Mouse (Mus musculus): ENCODE data around the gene Zbtb16. TPM values are rescaled to one million over a fixed set of nuclear protein-coding genes. Genes with fewer than 3 reads are reported as not detected.

The Zbtb16 gene
- total and polyA plus RNA-seq, 3 experiments, result 0.34 to 3.0 (median 0.90) TPM

- H3K4me2 ChIP-seq (ENCODE audit: insufficient read depth, low read depth, poor library complexity, severe bottlenecking), result no peak overlapping the region
- H3K36me3 ChIP-seq (replicated peaks in 1 of 2; ENCODE audit: control insufficient read depth in 1 of 2, insufficient read depth in 1 of 2, low read length in 1 of 2), result no peaks in the 10 kb centered on the region
- no peak overlapping the region for H3K4me3 ChIP-seq (replicated peaks in 1 of 3; ENCODE audit: low read depth in 2 of 3, low read length in 2 of 3, poor library complexity in 1 of 3)
- no peak for DNase-seq (ENCODE audit: extremely low read depth)
- no peaks in the 10 kb centered on the region for H3K27me3 ChIP-seq (replicated peaks)
- no peak overlapping the region for H3K9ac ChIP-seq (ENCODE audit: insufficient read depth, low read depth)
- no peak overlapping the region for H3K27ac ChIP-seq (ENCODE audit: insufficient read depth, low read depth)
- H3K79me2 ChIP-seq (replicated peaks; ENCODE audit: control insufficient read depth, extremely low read depth, insufficient read depth, poor library complexity, severe bottlenecking), result no peaks in the 10 kb centered on the region
- no peaks in the 10 kb centered on the region for H3K4me1 ChIP-seq (ENCODE audit: control insufficient read depth in 1 of 2, insufficient read depth in 2 of 2)
- H3K9me3 ChIP-seq (replicated peaks; ENCODE audit: low read length), result no peaks in the 10 kb centered on the region
- TF ChIP-seq CHD2 (IDR thresholded peaks at IDR 0.05; ENCODE audit: low read length) (no peak), POLR2A (IDR thresholded peaks at IDR 0.05; ENCODE audit: low read depth, low read length) (no peak), NRF1 (IDR thresholded peaks at IDR 0.05; ENCODE audit: low read depth, low read length) (no peak), MYC (IDR thresholded peaks at IDR 0.05; ENCODE audit: low read depth, low read length) (no peak), ETS1 (conservative IDR thresholded peaks at IDR 0.05; ENCODE audit: low read depth, low read length) (no peak), POLR2AphosphoS2 (IDR thresholded peaks at IDR 0.05; ENCODE audit: low read depth, low read length) (no peak), CTCF (conservative IDR thresholded peaks at IDR 0.05 in 1 of 2, IDR thresholded peaks at IDR 0.05 in 1 of 2; ENCODE audit: low read depth in 2 of 2, low read length in 2 of 2) (no peak), IRF4 (IDR thresholded peaks at IDR 0.05; ENCODE audit: low read depth, low read length) (no peak), E2F4 (IDR thresholded peaks at IDR 0.05; ENCODE audit: insufficient replicate concordance, low read depth, low read length) (no peak), HCFC1 (IDR thresholded peaks at IDR 0.05; ENCODE audit: low read depth, low read length) (no peak), SIN3A (IDR thresholded peaks at IDR 0.05; ENCODE audit: low read length) (no peak), BHLHE40 (IDR thresholded peaks at IDR 0.05; ENCODE audit: low read depth, low read length) (no peak), UBTF (IDR thresholded peaks at IDR 0.05; ENCODE audit: low read depth, low read length) (no peak), RAD21 (IDR thresholded peaks at IDR 0.05; ENCODE audit: low read depth, low read length) (no peak), ZNF384 (IDR thresholded peaks at IDR 0.05; ENCODE audit: low read depth, low read length) (no peak), NELFE (IDR thresholded peaks at IDR 0.05; ENCODE audit: low read depth, low read length) (no peak), RCOR1 (conservative IDR thresholded peaks at IDR 0.05; ENCODE audit: low read depth, low read length) (no peak), MAFK (IDR thresholded peaks at IDR 0.05; ENCODE audit: insufficient replicate concordance, low read length) (no peak), CHD1 (IDR thresholded peaks at IDR 0.05; ENCODE audit: low read depth, low read length) (no peak)
- dilution Hi-C loops (cut with MboI; ENCODE audit: extremely low pct_ligation_motif_present, extremely low pct_unique_long_range_greater_than_20kb, low sequenced_read_pairs) (no loop called here), in situ Hi-C loops (cut with MboI; ENCODE audit: low pct_ligation_motif_present, low pct_unique_long_range_greater_than_20kb, low sequenced_read_pairs) (no loop called here)
Measured at GRCm38 (mm10) chr9:48731651-48732536, 104.1 kb downstream of the Zbtb16 start.

- no peak for DNase-seq (ENCODE audit: extremely low read depth)
- Histone ChIP-seq H3K79me2 (replicated peaks; ENCODE audit: control insufficient read depth, extremely low read depth, insufficient read depth, poor library complexity, severe bottlenecking) (no peaks in the 10 kb centered on the region), H3K4me1 (ENCODE audit: control insufficient read depth in 1 of 2, insufficient read depth in 2 of 2) (no peaks in the 10 kb centered on the region), H3K36me3 (replicated peaks in 1 of 2; ENCODE audit: control insufficient read depth in 1 of 2, insufficient read depth in 1 of 2, low read length in 1 of 2) (no peaks in the 10 kb centered on the region), H3K4me3 (replicated peaks in 1 of 3; ENCODE audit: low read depth in 2 of 3, low read length in 2 of 3, poor library complexity in 1 of 3) (no peak overlapping the region), H3K27me3 (replicated peaks) (no peaks in the 10 kb centered on the region), H3K27ac (ENCODE audit: insufficient read depth, low read depth) (no peak overlapping the region), H3K4me2 (ENCODE audit: insufficient read depth, low read depth, poor library complexity, severe bottlenecking) (no peak overlapping the region), H3K9ac (ENCODE audit: insufficient read depth, low read depth) (no peak overlapping the region), H3K9me3 (replicated peaks; ENCODE audit: low read length) (no peaks in the 10 kb centered on the region)
- TF ChIP-seq IRF4 (IDR thresholded peaks at IDR 0.05; ENCODE audit: low read depth, low read length), result no peak
- TF ChIP-seq ETS1 (conservative IDR thresholded peaks at IDR 0.05; ENCODE audit: low read depth, low read length), result no peak
- no peak for TF ChIP-seq RAD21 (IDR thresholded peaks at IDR 0.05; ENCODE audit: low read depth, low read length)
- TF ChIP-seq USF2 (conservative IDR thresholded peaks at IDR 0.05; ENCODE audit: low read depth, low read length), result no peak
- TF ChIP-seq CTCF (conservative IDR thresholded peaks at IDR 0.05 in 1 of 2, IDR thresholded peaks at IDR 0.05 in 1 of 2; ENCODE audit: low read depth in 2 of 2, low read length in 2 of 2), result no peak
- TF ChIP-seq NRF1 (IDR thresholded peaks at IDR 0.05; ENCODE audit: low read depth, low read length), result no peak
- no peak for TF ChIP-seq HCFC1 (IDR thresholded peaks at IDR 0.05; ENCODE audit: low read depth, low read length)
- no peak for TF ChIP-seq SIN3A (IDR thresholded peaks at IDR 0.05; ENCODE audit: low read length)
- TF ChIP-seq POLR2AphosphoS2 (IDR thresholded peaks at IDR 0.05; ENCODE audit: low read depth, low read length), result no peak
- TF ChIP-seq RCOR1 (conservative IDR thresholded peaks at IDR 0.05; ENCODE audit: low read depth, low read length), result no peak
- dilution Hi-C loops (cut with MboI; ENCODE audit: extremely low pct_ligation_motif_present, extremely low pct_unique_long_range_greater_than_20kb, low sequenced_read_pairs) (no loop called here), in situ Hi-C loops (cut with MboI; ENCODE audit: low pct_ligation_motif_present, low pct_unique_long_range_greater_than_20kb, low sequenced_read_pairs) (no loop called here)
Measured at GRCm38 (mm10) chr9:48730446-48730979, 105.5 kb downstream of the Zbtb16 start.
